Mouse (Mus musculus) limb, embryonic 11.5 days (tissue): ENCODE results near the gene Pipox. TPM values are rescaled to one million over a fixed set of nuclear protein-coding genes. Genes with fewer than 3 reads are reported as not detected.

Experiments
- ATAC-seq: fragments of 200-750 bp; cut with Nextera tagmentation; 2 replicates; pipeline ENCODE4 v1.8.0; 2017; ENCODE audit warnings: low read depth; ENCODE audit not compliant: insufficient number of reproducible peaks, low FRiP score, low TSS enrichment
- DNase-seq: peaks from one replicate; pipeline ENCODE4 v3.0.0-alpha.2; 2015; ENCODE audit warnings: low spot score
- H3K27ac ChIP-seq: fragments of 300-500 bp; sonication (generic); replicated peaks from 2 replicates; pipeline ENCODE4 v1.5.1; 2014; ENCODE audit warnings: low read depth, mild to moderate bottlenecking, low read length
- H3K27me3 ChIP-seq: fragments of 300-500 bp; sonication (generic); 2 replicates; pipeline ENCODE4 v1.6.1; 2014; ENCODE audit warnings: mild to moderate bottlenecking, low read length, mixed read lengths; ENCODE audit not compliant: control insufficient read depth, insufficient read depth
- H3K36me3 ChIP-seq: fragments of 300-500 bp; sonication (generic); 2 replicates; pipeline ENCODE4 v1.6.1; 2014; ENCODE audit warnings: mild to moderate bottlenecking, low read length, moderate library complexity, mixed read lengths; ENCODE audit not compliant: control insufficient read depth, insufficient read depth
- H3K4me1 ChIP-seq: fragments of 300-500 bp; sonication (generic); 2 replicates; pipeline ENCODE4 v1.6.1; 2014; ENCODE audit warnings: low read length, mixed read lengths; ENCODE audit not compliant: control insufficient read depth, insufficient read depth
- H3K4me2 ChIP-seq: fragments of 300-500 bp; sonication (generic); 2 replicates; pipeline ENCODE4 v1.6.1; 2014; ENCODE audit warnings: low read depth, mild to moderate bottlenecking, moderate library complexity; ENCODE audit not compliant: severe bottlenecking
- H3K4me3 ChIP-seq: fragments of 300-500 bp; sonication (generic); 2 replicates; pipeline ENCODE4 v1.5.1; 2014; ENCODE audit warnings: low read depth, low read length
- H3K9ac ChIP-seq: fragments of 300-500 bp; sonication (generic); 2 replicates; pipeline ENCODE4 v1.6.1; 2014; ENCODE audit warnings: mild to moderate bottlenecking, low read length
- H3K9me3 ChIP-seq: fragments of 300-500 bp; sonication (generic); 2 replicates; pipeline ENCODE4 v1.6.1; 2016; ENCODE audit warnings: low read length; ENCODE audit not compliant: control insufficient read depth
- WGBS: fragments of 180-500 bp; shearing (Covaris S2); extraction: QIAGEN DNeasy Blood & Tissue Kit; methylation state at CpG from one replicate; pipeline ENCODE4 v1.1.7; 2014; 5-methylcytosine and 5-hydroxymethylcytosine counted together
- polyA plus RNA-seq: library from polyadenylated mRNA; unstranded; fragments of >200 nt; fragmentation: Nextera tagmentation; extraction: Ambion mirVana; gene quantifications from 2 replicates; pipeline ENCODE4 v1.2.1, GENCODE M21; 2014

Pipox gene
- polyA plus RNA-seq, 1 experiment from 2014 or later, result 0.72 TPM

DNA sequence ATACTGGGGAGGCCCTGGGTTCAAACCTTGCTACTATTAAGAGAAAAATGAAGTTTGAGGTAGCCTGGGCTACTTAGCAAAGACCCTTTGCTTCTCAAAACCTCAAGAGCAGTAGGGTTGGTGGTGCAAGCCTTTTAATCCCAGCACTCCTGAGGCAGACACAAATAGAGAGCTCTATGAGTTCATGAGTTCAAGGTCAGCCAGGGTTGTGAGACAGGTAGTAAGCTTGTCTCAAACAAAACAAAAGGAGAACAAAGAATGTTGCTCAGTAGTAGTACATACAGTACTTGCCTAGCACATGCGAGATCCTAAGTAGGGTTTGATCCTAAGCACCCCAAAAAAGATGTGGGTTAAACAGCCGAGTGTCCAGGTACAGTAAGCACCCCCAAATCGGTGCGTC lies 22.8 kb upstream of the Pipox start:
- no peak overlapping the region for H3K9ac ChIP-seq
- peaks cover 20% of the 10 kb centered on the region for H3K27me3 ChIP-seq
- H3K4me2 ChIP-seq, result no peak overlapping the region; the same call in 1 of the 2 replicates
- no peak for DNase-seq
- peak overlapping the region; percentile 61; the same call in 1 of the 2 replicates for H3K27ac ChIP-seq
- ATAC-seq, result no peak
- H3K4me1 ChIP-seq, result peaks cover 30% of the 10 kb centered on the region
- no peak overlapping the region for H3K4me3 ChIP-seq
- H3K9me3 ChIP-seq, result no peaks in the 10 kb centered on the region
- 69% methylated on average over 4 of the region's 4 CpGs for WGBS
- H3K36me3 ChIP-seq, result no peaks in the 10 kb centered on the region

- under 1% methylated on average over 31 of the region's 32 CpGs for WGBS
- Histone ChIP-seq H3K27me3 (peaks cover 23% of the 10 kb centered on the region), H3K27ac (no peak overlapping the region), H3K36me3 (no peaks in the 10 kb centered on the region), H3K9ac (no peak overlapping the region), H3K4me3 (no peak overlapping the region), H3K9me3 (no peaks in the 10 kb centered on the region), H3K4me2 (peak overlapping the region; percentile 44), H3K4me1 (peaks cover 30% of the 10 kb centered on the region)
- DNase-seq (no peak), ATAC-seq (no peak)
These were observed 20.8 kb upstream of the Pipox start for GRCm38 (mm10) chr11:77914598-77915260.

DNA sequence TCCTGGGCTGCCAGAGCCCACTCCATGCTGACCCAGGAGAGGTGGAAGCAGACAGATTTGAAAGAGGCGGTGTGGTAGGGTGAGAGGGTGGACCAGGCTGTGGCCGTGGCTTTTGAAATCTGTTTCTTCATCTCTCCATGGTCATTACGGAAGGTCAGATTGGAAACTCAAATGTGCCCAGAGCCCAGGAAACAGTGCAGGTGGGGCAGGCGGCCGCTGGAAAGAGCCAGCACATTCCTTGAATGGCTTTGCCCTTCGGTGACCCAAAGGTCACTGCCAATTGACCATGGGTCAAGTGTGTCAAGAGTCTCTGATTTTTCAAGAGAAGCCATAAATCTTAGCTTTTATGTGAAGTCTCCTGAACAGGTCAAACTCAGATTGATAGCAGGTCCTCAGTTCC lies 19.6 kb upstream of the Pipox start:
- ATAC-seq (no peak), DNase-seq (no peak)
- no peak overlapping the region for H3K4me3 ChIP-seq
- peaks cover 23% of the 10 kb centered on the region for H3K27me3 ChIP-seq
- no peaks in the 10 kb centered on the region for H3K9me3 ChIP-seq
- 25% methylated on average over 6 of the region's 6 CpGs for WGBS
- H3K4me2 ChIP-seq, result no peak overlapping the region
- H3K27ac ChIP-seq, result no peak overlapping the region
- no peaks in the 10 kb centered on the region for H3K36me3 ChIP-seq
- H3K4me1 ChIP-seq, result peaks cover 30% of the 10 kb centered on the region
- no peak overlapping the region for H3K9ac ChIP-seq

DNA sequence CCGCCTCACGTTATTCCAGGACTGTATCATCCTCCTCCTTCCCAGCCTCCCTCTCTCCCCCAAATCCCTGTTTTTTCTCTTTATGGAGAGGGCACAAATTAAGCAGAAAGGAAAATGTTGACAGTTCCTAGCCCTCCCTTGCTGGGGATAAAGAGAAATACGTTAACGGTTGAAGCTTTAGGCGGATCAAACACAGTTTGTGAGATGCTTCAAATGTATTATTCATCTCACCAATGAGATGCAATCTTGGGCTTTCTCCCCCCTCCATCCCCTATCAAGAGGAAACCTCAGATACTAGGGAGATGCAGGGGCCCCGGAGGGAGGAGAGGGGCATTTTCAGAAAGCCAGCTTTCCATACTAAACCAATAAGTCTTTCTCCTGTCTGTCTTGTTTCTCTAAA lies 15.9 kb upstream of the Pipox start:
- no peak overlapping the region for H3K9ac ChIP-seq
- peaks cover 18% of the 10 kb centered on the region for H3K27me3 ChIP-seq
- no peaks in the 10 kb centered on the region for H3K9me3 ChIP-seq
- no peak overlapping the region for H3K4me3 ChIP-seq
- no peak for DNase-seq
- no peak for ATAC-seq
- no peaks in the 10 kb centered on the region for H3K36me3 ChIP-seq
- no peak overlapping the region for H3K4me2 ChIP-seq
- H3K27ac ChIP-seq, result no peak overlapping the region
- 30% methylated on average over 6 of the region's 6 CpGs for WGBS
- H3K4me1 ChIP-seq, result peaks cover 10% of the 10 kb centered on the region

GRCm38 (mm10) chr11:77909376-77909775 lies 15.5 kb upstream of the Pipox start:
- no peak overlapping the region for H3K27ac ChIP-seq
- 36% methylated on average over 5 of the region's 5 CpGs for WGBS

DNA sequence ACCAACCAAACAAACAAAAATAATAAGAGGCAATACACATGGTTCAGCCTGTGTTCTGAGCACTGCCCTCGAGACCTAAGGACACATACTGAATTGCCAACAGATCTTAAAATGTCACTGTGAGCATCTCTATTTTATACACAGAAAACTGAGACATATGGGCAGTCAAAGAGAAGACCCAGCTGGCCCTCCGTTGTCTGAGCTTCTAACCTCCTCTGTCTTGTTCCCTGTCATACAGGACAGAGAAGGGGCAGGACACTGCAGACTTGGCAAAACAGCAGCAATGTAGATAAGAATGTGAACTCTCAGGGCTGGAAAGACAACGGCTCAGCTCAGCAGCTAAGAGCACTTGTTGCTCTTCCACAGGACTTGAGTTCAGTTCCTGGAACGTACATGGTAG lies 14.6 kb upstream of the Pipox start:
- Histone ChIP-seq H3K27me3 (peaks cover 10% of the 10 kb centered on the region), H3K9ac (no peak overlapping the region), H3K27ac (no peak overlapping the region), H3K9me3 (no peaks in the 10 kb centered on the region), H3K36me3 (no peaks in the 10 kb centered on the region), H3K4me3 (no peak overlapping the region), H3K4me1 (peaks cover 4% of the 10 kb centered on the region; the same call in 1 of the 2 replicates), H3K4me2 (no peak overlapping the region)
- DNase-seq, result no peak
- WGBS, result 80% methylated on average over 4 of the region's 4 CpGs
- no peak for ATAC-seq

More at GRCm38 (mm10) chr11:77909376-77909775, 15.5 kb upstream of the Pipox start:
- peaks cover 16% of the 10 kb centered on the region for H3K27me3 ChIP-seq
- DNase-seq (no peak), ATAC-seq (no peak)
- no peak overlapping the region for H3K4me2 ChIP-seq
- no peak overlapping the region for H3K9ac ChIP-seq
- H3K9me3 ChIP-seq, result no peaks in the 10 kb centered on the region
- H3K4me1 ChIP-seq, result peaks cover 6% of the 10 kb centered on the region; the same call in 1 of the 2 replicates
- no peak overlapping the region for H3K4me3 ChIP-seq
- no peaks in the 10 kb centered on the region for H3K36me3 ChIP-seq

GRCm38 (mm10) chr11:77906747-77907174 lies 12.9 kb upstream of the Pipox start:
- DNase-seq, result no peak
- no peak overlapping the region for H3K9ac ChIP-seq
- no peak overlapping the region for H3K4me3 ChIP-seq

DNA sequence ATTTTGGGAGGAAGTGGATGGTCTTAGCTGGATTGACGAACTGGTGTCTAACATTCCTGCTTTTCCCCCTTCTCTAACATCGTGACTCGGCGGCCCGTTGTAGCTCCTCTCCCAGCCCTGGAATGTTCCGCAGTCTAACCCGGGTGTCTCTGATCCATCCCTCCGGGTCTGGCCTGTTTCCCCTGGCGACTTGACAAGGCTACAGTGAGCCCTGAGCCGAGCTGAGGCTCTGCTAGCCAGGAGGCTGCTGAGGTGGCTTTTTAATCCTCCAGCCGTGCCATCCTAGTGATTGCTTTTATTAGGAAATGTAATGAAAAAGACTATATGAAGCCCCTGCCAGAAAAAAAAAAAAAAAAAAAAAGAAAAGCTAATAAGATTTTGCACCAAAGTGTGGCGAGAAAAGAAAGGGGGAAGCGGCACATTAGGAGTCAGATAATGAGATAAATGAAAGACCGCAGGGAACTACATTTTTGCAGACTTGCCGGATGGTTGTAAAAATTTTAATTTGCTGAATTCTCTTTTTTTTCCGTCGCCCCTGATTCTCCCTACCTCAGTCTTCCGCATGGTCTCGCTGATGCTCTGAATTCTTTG lies 12.3 kb upstream of the Pipox start:
- DNase-seq (no peak), ATAC-seq (no peak)
- no peak overlapping the region for H3K27ac ChIP-seq
- peaks cover 5% of the 10 kb centered on the region; the same call in 1 of the 2 replicates for H3K27me3 ChIP-seq
- H3K4me3 ChIP-seq, result no peak overlapping the region
- WGBS, result 44% methylated on average over 19 of the region's 19 CpGs
- H3K4me2 ChIP-seq, result no peak overlapping the region
- H3K9me3 ChIP-seq, result no peaks in the 10 kb centered on the region
- H3K36me3 ChIP-seq, result no peaks in the 10 kb centered on the region
- peaks cover 9% of the 10 kb centered on the region; the same call in 1 of the 2 replicates for H3K4me1 ChIP-seq
- no peak overlapping the region for H3K9ac ChIP-seq

More at GRCm38 (mm10) chr11:77906747-77907174, 12.9 kb upstream of the Pipox start:
- WGBS, result 16% methylated on average over 9 of the region's 9 CpGs
- Histone ChIP-seq H3K9me3 (no peaks in the 10 kb centered on the region), H3K36me3 (no peaks in the 10 kb centered on the region), H3K27me3 (peaks cover 5% of the 10 kb centered on the region; the same call in 1 of the 2 replicates), H3K4me1 (peaks cover 7% of the 10 kb centered on the region; the same call in 1 of the 2 replicates), H3K27ac (no peak overlapping the region), H3K4me2 (peak overlapping the region; percentile 22)
- ATAC-seq, result no peak
